Mouse (Mus musculus) bone marrow macrophage, adult 2 months (primary cell): ENCODE measurements around the gene Mcoln2.

Experiments used
- CTCF ChIP-seq: IDR thresholded peaks from 2 replicates; pipeline ENCODE4 v1.5.1; 2012; ENCODE audit warnings: low read depth, mild to moderate bottlenecking, low read length, moderate library complexity
- POLR2A ChIP-seq: IDR thresholded peaks from 2 replicates; pipeline ENCODE4 v1.6.1; 2012; ENCODE audit warnings: mild to moderate bottlenecking, low read depth, low read length, borderline replicate concordance

GRCm38 (mm10) chr3:146196780-146197743 lies 47.4 kb downstream of the Mcoln2 start:
- TF ChIP-seq CTCF: no peak
- no peak for TF ChIP-seq POLR2A
